Mouse (Mus musculus): ENCODE measurements around the gene Fam98c.

The Fam98c gene

GRCm38 (mm10) chr7:29108992-29109955 lies 46.8 kb downstream of the Fam98c start:
- DNase-seq (ENCODE audit: low spot score), result peak; percentile 66

All from embryo, embryonic 10.5 days (tissue).